Mouse (Mus musculus): ENCODE results near the gene Crybg2. TPM values are rescaled to one million over a fixed set of nuclear protein-coding genes. Genes with fewer than 3 reads are reported as not detected.

Crybg2 gene
- polyA plus RNA-seq, 1 experiment from 2014 or later: 6.0 TPM

DNA sequence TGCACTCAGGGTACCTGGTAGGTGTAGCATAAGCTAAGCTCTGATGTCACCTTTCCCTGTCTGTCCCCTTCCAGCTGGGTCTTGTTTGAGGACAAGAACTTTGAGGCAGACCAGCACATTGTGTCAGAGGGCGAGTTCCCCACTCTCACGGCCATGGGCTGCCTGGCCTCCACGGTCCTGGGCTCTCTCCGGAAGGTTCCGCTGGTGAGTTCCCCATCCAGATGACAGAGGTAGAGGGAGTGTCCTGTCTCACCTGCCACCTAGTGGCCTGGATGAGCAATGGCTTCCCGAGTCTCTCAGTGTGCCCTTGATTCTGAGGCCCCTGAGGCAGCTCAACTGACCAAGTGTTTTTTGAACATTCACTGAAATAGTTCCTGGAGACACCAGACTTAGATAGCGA, 26.8 kb downstream of the Crybg2 start:
- Histone ChIP-seq H3K27ac (ENCODE audit: low read depth, low read length) (no peak overlapping the region), H3K4me2 (replicated peaks; ENCODE audit: low read depth, low read length) (no peak overlapping the region), H3K4me3 (ENCODE audit: low read length) (no peak overlapping the region), H3K9ac (ENCODE audit: low read depth, low read length) (no peak overlapping the region), H3K9me3 (ENCODE audit: control insufficient read depth, low read length) (peaks cover 2% of the 10 kb centered on the region; the same call in 1 of the 2 replicates), H3K36me3 (ENCODE audit: control insufficient read depth, insufficient read depth, low read length) (no peaks in the 10 kb centered on the region), H3K4me1 (ENCODE audit: control insufficient read depth, insufficient read depth, low read length) (peaks cover 2% of the 10 kb centered on the region; the same call in 1 of the 2 replicates), H3K27me3 (ENCODE audit: control insufficient read depth, insufficient read depth, low read length) (no peaks in the 10 kb centered on the region)
- 37% methylated on average over 7 of the region's 7 CpGs for WGBS
- ATAC-seq (ENCODE audit: low FRiP score, low TSS enrichment): peak; percentile 72

- Histone ChIP-seq H3K4me1 (ENCODE audit: control insufficient read depth, insufficient read depth, low read length) (no peaks in the 10 kb centered on the region), H3K4me3 (ENCODE audit: low read length) (no peak overlapping the region), H3K36me3 (ENCODE audit: control insufficient read depth, insufficient read depth, low read length) (no peaks in the 10 kb centered on the region), H3K9ac (ENCODE audit: low read depth, low read length) (no peak overlapping the region), H3K27ac (ENCODE audit: low read depth, low read length) (no peak overlapping the region), H3K27me3 (ENCODE audit: control insufficient read depth, insufficient read depth, low read length) (no peaks in the 10 kb centered on the region), H3K4me2 (replicated peaks; ENCODE audit: low read depth, low read length) (no peak overlapping the region), H3K9me3 (ENCODE audit: control insufficient read depth, low read length) (peaks cover 2% of the 10 kb centered on the region; the same call in 1 of the 2 replicates)
- WGBS: 88% methylated on average over 9 of the region's 9 CpGs
- ATAC-seq (ENCODE audit: low FRiP score, low TSS enrichment): no peak
Measured at GRCm38 (mm10) chr4:134089029-134089428, 28.4 kb downstream of the Crybg2 start.

DNA sequence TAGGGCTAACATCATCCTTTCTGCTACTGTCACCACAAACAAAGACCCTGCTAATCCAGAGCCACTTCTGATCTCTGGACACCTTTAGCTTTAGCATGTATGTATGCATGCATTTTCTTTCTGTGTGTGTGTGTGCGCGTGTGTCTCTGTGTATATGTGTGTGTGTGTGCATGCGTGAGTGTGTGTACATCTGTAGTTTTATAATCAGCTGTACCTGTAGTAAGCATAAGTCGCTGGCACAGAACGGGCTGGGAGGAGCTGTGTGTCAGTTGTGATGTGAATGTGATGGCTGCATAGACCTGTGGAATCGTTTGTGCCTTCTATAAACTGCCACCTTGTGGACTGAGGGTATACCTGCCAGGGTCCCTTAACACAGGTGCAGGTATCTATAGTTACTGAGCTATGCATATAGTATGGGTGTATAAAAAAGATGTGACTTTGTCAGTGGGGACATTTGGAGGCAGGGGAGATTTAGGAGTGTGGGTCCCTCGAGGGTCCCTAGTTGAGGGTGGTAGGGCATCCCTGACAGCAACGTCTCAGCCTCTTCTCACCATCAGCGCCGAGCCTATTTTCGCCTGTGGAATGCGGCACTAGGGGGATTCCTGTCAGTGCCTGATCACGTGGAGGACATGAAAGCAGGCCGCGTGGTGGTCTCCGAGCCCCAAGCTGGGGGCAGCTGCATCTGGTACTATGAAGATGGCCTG, 30.1 kb downstream of the Crybg2 start:
- Histone ChIP-seq H3K36me3 (ENCODE audit: control insufficient read depth, insufficient read depth, low read length) (no peaks in the 10 kb centered on the region), H3K4me2 (replicated peaks; ENCODE audit: low read depth, low read length) (no peak overlapping the region)
- ATAC-seq (ENCODE audit: low FRiP score, low TSS enrichment): no peak

DNA sequence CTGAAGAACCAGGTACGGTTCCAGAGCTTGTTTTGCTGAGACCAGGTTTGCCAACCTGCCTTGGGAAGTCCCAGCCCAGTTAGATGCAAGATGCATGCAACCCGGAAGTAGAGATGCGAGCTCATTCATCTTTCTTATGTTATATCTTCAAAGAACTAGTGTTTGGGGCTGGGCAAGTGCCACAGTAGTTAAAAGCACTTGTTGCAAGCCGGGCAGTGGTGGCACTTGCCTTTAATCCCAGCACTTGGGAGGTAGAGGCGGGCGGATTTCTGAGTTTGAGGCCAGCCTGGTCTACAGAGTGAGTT, 30.6 kb downstream of the Crybg2 start:
- ATAC-seq (ENCODE audit: low FRiP score, low TSS enrichment): no peak
- no peak overlapping the region for H3K4me2 ChIP-seq (replicated peaks; ENCODE audit: low read depth, low read length)

More for the DNA sequence above, 30.1 kb downstream of the Crybg2 start:
- no peak overlapping the region for H3K9ac ChIP-seq (ENCODE audit: low read depth, low read length)
- WGBS: 82% methylated on average over 16 of the region's 16 CpGs
- H3K9me3 ChIP-seq (ENCODE audit: control insufficient read depth, low read length): no peaks in the 10 kb centered on the region
- H3K4me1 ChIP-seq (ENCODE audit: control insufficient read depth, insufficient read depth, low read length): no peaks in the 10 kb centered on the region
- H3K27me3 ChIP-seq (ENCODE audit: control insufficient read depth, insufficient read depth, low read length): no peaks in the 10 kb centered on the region
- no peak overlapping the region for H3K27ac ChIP-seq (ENCODE audit: low read depth, low read length)
- H3K4me3 ChIP-seq (ENCODE audit: low read length): no peak overlapping the region

DNA sequence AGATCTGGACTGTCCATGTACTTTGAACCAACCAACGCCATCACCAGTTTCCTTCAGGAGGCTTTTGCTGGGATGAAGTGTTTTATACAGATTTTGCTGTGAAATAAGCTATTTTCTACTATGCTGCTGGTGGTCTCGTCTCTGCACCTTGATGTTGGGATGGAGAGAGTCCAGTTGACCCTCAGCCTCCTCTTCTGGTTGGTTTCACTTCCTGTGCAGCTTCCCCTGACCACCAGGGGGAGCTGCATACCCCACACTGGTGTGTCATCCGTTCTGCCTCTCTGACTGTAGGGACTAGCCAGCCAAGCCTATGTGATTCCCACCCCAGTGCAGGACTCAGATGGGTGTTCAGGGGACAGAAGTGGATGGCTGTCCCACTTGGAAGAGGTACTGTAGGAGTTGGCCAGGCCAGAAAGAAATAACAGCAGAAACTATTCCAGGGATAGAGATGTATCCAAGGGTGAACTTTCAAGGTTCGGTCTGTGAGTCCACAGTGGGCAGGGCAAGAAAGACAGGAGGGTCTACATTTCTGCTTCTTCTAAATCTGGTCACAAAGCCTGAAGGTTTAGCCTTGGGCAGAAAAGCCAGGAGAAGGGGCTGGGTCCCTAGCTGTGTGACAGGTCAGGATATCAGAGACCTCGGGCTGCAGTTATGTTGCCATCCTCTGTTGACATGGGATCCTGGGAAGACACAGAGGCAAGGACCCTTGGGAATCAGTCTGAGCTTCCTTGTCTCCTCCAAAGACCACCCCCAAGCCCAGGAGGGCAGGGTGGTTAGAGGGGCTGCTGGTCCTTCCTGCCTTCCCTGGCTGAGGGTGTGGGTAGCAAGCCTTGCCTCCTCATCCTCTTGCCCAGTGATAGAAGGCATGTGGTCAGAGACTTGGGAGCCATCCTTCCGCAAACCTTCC, 32.0 kb downstream of the Crybg2 start:
- Histone ChIP-seq H3K4me2 (replicated peaks; ENCODE audit: low read depth, low read length) (no peak overlapping the region), H3K27ac (ENCODE audit: low read depth, low read length) (no peak overlapping the region), H3K9me3 (ENCODE audit: control insufficient read depth, low read length) (no peaks in the 10 kb centered on the region), H3K4me1 (ENCODE audit: control insufficient read depth, insufficient read depth, low read length) (no peaks in the 10 kb centered on the region), H3K9ac (ENCODE audit: low read depth, low read length) (no peak overlapping the region), H3K27me3 (ENCODE audit: control insufficient read depth, insufficient read depth, low read length) (no peaks in the 10 kb centered on the region), H3K4me3 (ENCODE audit: low read length) (no peak overlapping the region), H3K36me3 (ENCODE audit: control insufficient read depth, insufficient read depth, low read length) (no peaks in the 10 kb centered on the region)
- WGBS: 73% methylated on average over 6 of the region's 6 CpGs
- 0 out of 2 replicates have a peak, but pooled peaks have one; percentile 38 for ATAC-seq (ENCODE audit: low FRiP score, low TSS enrichment)

More for the DNA sequence above, 30.6 kb downstream of the Crybg2 start:
- Histone ChIP-seq H3K4me3 (ENCODE audit: low read length) (no peak overlapping the region), H3K4me1 (ENCODE audit: control insufficient read depth, insufficient read depth, low read length) (no peaks in the 10 kb centered on the region), H3K27ac (ENCODE audit: low read depth, low read length) (no peak overlapping the region), H3K27me3 (ENCODE audit: control insufficient read depth, insufficient read depth, low read length) (no peaks in the 10 kb centered on the region), H3K9me3 (ENCODE audit: control insufficient read depth, low read length) (no peaks in the 10 kb centered on the region), H3K9ac (ENCODE audit: low read depth, low read length) (no peak overlapping the region), H3K36me3 (ENCODE audit: control insufficient read depth, insufficient read depth, low read length) (no peaks in the 10 kb centered on the region)
- WGBS: 90% methylated on average over 6 of the region's 6 CpGs

GRCm38 (mm10) chr4:134094004-134094564, 33.5 kb downstream of the Crybg2 start:
- Histone ChIP-seq H3K9me3 (ENCODE audit: control insufficient read depth, low read length) (no peaks in the 10 kb centered on the region), H3K9ac (ENCODE audit: low read depth, low read length) (no peak overlapping the region), H3K4me2 (replicated peaks; ENCODE audit: low read depth, low read length) (no peak overlapping the region), H3K27me3 (ENCODE audit: control insufficient read depth, insufficient read depth, low read length) (no peaks in the 10 kb centered on the region), H3K27ac (ENCODE audit: low read depth, low read length) (no peak overlapping the region), H3K36me3 (ENCODE audit: control insufficient read depth, insufficient read depth, low read length) (no peaks in the 10 kb centered on the region), H3K4me3 (ENCODE audit: low read length) (no peak overlapping the region), H3K4me1 (ENCODE audit: control insufficient read depth, insufficient read depth, low read length) (0 out of 2 replicates have a peak, but pooled peaks cover 3% of the 10 kb centered on the region)
- no peak for ATAC-seq (ENCODE audit: low FRiP score, low TSS enrichment)
- WGBS: 88% methylated on average over 7 of the region's 7 CpGs

- Histone ChIP-seq H3K9ac (ENCODE audit: low read depth, low read length) (no peak within 1 kb of the TSS), H3K27me3 (ENCODE audit: control insufficient read depth, insufficient read depth, low read length) (no peaks in the 10 kb centered on the region), H3K36me3 (ENCODE audit: control insufficient read depth, insufficient read depth, low read length) (no peaks in the 10 kb centered on the region), H3K27ac (ENCODE audit: low read depth, low read length) (no peak within 1 kb of the TSS), H3K9me3 (ENCODE audit: control insufficient read depth, low read length) (no peaks in the 10 kb centered on the region), H3K4me1 (ENCODE audit: control insufficient read depth, insufficient read depth, low read length) (0 out of 2 replicates have a peak, but pooled peaks cover 3% of the 10 kb centered on the region), H3K4me2 (replicated peaks; ENCODE audit: low read depth, low read length) (no peak within 1 kb of the TSS), H3K4me3 (ENCODE audit: low read length) (no peak within 1 kb of the TSS)
- 69% methylated on average over 3 of the region's 3 CpGs for WGBS
- ATAC-seq (ENCODE audit: low FRiP score, low TSS enrichment): no peak
Measured at GRCm38 (mm10) chr4:134094923-134095547, 34.4 kb downstream of the Crybg2 start, which contains the start of gene Cd52. Gene Cd52, minus strand, starts transcription at chr4:134095082.

DNA sequence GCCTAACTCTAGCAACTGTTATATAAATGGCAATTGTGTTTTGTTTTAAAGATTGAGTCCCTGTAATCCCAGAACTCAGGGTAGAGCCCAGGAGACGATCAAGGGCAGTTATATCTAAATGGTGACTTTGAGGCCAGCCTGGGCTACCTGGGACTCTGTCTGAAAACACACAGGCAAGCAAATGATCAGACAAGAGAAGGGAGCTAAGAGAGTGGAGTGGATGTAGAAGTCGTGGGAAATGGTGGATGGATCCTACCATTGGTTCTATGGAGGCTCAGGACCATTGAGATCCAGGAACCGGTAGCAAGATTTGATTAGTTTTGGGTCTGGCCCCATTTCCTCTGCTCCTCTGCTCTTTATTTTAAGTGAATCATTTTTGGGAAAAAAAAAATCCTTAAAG, 35.5 kb downstream of the Crybg2 start:
- ATAC-seq (ENCODE audit: low FRiP score, low TSS enrichment): no peak
- Histone ChIP-seq H3K27ac (ENCODE audit: low read depth, low read length) (no peak overlapping the region), H3K4me3 (ENCODE audit: low read length) (no peak overlapping the region), H3K4me2 (replicated peaks; ENCODE audit: low read depth, low read length) (no peak overlapping the region), H3K9ac (ENCODE audit: low read depth, low read length) (no peak overlapping the region), H3K36me3 (ENCODE audit: control insufficient read depth, insufficient read depth, low read length) (no peaks in the 10 kb centered on the region), H3K9me3 (ENCODE audit: control insufficient read depth, low read length) (no peaks in the 10 kb centered on the region), H3K4me1 (ENCODE audit: control insufficient read depth, insufficient read depth, low read length) (0 out of 2 replicates have a peak, but pooled peaks cover 3% of the 10 kb centered on the region), H3K27me3 (ENCODE audit: control insufficient read depth, insufficient read depth, low read length) (no peaks in the 10 kb centered on the region)
- 80% methylated on average over 3 of the region's 3 CpGs for WGBS

All from kidney, embryonic 14.5 days (tissue).